Mouse (Mus musculus) monocyte, adult 2 months (primary cell): ENCODE measurements at regions not wholly inside any gene's neighbourhood (a gene's known extent, or its start where the extent isn't known, plus 50 kb on each side); places are given as distances from the start of the nearest gene placed in this dataset.

Experiments
- DNase-seq, 2 experiments: peaks; one replicate each; pipeline ENCODE4 v3.0.0; 2022; ENCODE audit warnings: low spot score in 2 of 2, low read depth in 1 of 2

DNA sequence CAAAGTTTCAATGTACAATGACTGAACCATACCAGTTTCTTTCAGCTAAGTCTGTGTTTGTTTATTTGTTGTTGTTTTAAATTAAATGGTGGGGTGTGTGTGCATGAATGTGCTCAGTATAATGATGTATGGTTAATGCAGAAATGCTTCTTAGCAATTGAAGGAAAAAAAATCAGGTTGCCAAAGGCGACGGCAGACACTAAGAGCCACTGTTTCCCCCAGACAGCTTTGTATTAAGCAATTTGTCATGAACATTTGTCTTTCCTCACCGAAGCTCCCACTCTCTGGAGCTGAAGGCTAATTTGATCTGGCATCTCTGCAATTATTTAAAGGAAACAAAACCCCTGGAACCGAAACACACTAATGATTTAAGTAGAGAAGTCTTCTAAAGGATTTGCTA is 360.7 kb downstream of the Bckdhb start:
- DNase-seq: no peak

DNA sequence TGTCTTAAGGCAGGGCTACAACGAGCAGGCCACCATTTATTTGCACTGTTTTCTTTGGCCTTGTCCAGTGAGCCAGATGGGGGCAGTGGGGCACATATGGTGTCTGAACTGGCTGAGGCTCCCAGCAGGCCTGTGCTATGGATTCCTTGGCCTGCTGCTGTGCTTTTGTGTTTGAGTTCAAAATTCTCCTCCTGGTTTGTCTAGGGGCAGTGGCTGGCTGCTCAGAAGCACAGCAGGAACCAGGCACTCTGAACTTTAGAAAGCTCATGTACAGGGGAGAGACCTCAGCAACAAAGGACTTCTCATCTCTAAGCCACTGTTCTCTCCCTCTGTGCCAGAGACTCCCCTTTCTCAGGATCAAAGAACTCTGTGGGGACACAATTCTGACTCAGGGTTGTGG is 370.9 kb downstream of the Bckdhb start:
- DNase-seq: no peak

DNA sequence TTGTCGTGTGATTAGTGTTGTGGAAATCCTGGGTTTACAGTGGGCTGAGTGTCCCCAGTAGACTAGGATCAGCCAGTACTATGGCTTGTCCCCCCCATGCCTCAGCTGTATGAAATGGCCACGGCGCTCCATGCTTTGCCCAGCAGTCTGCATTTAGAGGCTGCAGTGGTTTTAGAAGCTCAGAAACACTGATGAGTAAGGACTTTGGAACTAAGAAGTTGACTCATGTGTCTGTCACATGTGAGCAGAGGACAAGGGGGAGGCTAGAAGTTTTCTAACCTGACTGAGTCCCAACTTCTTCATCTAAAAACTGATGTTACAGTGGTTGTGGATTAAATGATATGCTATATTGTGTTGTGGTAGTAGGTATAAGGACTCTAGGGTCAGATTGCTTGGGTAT is 371.5 kb downstream of the Bckdhb start:
- no peak for DNase-seq

DNA sequence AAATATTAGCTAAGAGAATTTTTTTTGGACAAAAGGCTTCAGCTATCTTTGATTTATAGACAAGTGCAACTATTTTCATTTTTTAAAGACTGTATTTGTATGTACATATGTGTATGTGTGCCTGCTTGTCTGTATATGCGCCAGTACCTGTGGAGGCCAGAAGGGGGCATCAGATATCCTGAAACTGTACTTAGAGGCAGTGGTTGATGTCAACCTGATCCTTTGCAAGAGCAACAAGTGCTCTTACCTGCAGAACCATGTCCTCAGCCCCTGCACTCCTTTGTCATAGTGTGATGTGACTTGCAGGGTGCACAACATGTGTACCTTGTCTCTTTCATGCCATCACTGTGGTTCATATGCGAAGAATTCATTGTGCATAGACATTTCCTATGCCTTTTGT is 379.5 kb downstream of the Bckdhb start:
- no peak for DNase-seq

DNA sequence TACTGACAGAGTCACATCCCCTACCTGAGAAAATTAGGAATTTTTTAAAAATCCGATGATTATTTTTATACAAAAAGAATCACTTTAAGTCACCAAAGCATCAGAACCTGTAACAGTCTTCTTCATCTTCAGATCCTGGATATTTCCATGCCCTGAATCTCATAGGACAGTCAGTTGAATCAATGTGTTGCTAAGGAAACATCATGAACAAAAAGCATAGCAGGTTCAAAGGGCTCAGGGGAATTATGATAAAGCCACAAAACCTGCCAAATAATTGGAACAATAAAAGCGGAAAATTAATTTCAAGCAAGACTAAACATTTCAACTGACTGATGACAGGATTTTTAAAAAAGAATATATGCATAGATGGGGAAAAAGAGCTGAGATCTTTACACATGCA is 393.9 kb downstream of the Bckdhb start:
- DNase-seq: no peak

DNA sequence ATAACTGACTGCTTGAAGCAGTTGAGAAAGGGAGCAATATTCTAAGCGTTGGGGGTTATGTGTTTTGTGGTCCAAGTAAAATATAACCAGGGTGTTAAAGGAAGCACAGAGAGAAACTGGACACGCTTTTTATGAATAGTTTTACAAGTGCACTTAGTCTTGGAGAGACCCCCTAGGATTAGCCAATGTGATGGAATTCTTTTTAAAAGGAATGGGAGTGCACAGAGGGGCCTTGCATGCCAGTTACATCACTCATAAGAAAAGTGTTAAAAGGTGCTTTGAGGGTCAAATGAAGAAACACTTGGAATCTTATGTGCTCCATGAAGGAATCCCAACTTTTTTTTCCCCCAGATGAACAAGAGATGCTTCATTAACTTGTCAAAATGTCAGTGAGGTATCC is 394.4 kb downstream of the Bckdhb start:
- DNase-seq: no peak

DNA sequence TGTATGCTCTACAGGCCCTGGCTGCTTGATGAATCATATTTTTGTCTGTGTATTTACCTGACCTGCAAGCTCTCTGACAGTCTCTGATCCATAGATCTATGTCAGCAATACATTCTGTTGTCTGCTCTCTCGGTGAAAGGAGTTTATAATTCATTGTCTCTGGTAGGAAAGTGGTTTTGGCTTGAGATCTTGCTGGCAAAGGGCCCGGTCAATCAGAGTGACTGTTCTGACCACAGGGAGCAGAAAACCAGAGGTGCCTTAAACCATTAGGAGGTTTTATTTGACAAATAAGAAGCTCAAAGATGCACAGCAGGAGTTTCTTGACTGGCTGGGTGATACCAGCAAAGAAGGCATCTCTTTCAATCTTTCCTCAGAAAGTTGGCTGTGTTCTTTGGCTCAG is 398.2 kb downstream of the Bckdhb start:
- no peak for DNase-seq

DNA sequence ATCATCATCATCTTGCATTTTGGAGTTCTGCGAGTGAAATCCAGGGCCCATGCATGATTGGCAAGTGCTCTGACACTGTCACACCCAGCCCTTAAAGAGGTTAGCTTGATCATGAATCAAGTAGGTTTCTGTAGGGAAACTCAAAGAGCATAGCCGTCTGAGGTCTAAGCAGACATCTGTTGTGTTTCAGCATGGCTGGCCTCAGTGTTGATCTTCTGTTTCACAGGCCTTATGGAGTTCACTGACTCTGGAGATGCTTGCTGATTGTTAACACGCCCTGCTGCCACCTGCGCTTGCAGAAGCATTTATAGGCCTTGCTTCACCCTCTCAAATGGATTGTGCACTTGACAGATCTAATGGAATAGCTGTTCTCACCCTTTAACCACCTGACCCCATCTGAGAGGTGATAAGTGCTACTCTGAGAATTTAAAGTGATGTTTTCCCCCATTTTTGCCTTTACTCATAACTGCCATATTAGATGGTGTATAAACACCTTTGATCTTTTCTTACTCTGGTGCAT is 406.2 kb downstream of the Bckdhb start:
- DNase-seq: no peak

DNA sequence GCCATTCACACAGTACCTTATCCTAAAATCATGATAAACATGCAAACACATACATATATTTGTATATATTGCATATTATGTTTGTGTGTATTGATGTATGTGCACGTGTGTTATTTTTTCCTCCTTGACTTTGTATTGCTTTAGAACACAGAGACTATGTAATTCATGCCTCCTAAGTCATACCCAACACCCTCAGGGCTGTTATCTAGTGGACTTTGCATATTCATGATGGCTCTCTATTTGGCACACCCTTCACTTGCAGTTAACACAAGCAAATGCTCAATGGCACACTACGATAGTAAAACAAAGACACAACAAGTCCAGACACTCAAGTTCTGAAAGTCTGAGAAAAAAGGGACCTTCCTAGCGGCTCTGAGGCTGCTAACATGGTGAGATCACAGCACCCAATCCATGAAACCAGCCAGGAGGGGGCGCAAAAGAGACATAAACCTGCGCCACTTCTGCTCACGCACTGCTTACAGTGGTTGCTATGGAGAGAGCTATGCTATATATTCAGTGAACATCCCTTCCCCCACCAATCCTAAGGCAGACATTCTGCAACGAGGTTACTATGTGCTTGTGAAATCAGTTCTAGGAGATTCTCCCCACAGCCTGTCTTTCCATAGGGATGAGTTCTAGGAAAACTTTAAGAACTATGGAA is 418.6 kb downstream of the Bckdhb start:
- peak; percentile 14 to 19 for DNase-seq

DNA sequence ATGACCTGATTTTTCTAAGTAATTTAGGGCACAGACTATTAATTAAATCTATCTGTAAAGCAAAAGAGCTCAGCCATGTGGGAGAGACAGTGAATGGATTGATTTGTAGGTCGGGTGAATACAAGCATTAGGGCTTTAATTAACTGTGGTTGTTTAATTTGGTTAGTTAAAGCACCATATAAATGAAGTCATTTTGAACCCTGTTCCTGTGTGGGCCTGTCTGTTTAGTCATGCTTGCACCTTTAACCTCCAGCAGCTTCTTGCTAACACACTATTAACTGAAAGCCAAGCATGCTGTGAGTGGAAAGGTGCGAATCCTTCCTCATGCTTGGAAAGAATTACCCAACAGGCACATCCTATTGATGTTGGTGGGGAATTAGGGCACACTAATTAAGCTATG is 425.3 kb downstream of the Bckdhb start:
- no peak for DNase-seq

DNA sequence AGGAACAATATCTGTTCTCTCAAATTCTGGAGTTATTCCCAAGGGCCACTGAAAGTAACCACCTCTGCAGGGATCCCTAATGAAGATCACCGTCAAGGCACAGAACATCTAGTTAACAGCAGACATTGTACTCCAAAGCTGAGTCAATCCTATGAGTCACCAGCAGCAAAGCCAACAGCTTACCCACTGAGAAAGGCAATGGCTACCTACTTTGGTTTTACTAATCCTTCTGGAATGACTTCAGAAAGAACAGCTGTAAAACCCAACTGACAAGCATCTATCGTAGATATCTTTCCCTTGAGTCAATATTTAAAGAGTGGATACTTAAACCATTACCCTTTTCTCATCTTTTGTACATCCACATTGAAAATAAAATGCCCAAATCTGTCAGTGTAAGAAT is 429.5 kb downstream of the Bckdhb start:
- no peak for DNase-seq

DNA sequence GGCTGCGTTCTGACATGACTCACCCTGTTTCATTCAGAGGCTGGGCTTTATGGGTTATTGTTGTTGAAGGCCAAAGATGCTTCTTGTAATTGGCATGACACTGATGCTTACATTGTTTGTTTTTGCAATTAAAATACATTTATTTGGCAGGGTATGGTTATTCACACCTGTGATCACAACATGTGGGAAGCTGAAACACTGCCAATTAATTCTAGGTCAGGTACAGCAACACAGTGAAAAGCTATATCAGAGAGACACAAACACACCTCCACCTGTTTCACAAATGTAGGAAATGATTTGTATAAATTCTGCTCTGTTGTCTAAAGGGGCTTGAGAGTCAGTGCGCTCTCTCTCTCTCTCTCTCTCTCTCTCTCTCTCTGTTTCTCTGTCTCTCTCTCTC is 431.2 kb downstream of the Bckdhb start:
- DNase-seq: no peak

DNA sequence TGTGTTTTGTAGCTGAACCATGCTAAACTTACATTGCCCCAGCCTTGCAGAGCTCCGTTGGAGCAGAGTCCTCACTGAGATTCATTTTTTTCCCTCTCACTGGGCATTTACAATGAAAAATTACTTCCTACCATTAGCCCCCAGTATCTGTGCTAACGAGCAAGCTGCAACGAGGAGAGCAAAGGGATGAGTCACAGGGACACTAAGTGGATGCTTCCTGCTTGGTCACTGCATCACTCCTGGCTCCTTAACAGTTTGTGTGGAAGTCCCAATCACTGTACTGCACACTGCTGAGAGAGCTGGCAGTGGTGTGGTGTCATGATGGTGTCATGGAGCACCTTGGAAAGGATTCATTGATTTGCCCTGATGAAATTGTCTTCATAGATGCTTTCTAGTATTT is 434.9 kb downstream of the Bckdhb start:
- no peak for DNase-seq

DNA sequence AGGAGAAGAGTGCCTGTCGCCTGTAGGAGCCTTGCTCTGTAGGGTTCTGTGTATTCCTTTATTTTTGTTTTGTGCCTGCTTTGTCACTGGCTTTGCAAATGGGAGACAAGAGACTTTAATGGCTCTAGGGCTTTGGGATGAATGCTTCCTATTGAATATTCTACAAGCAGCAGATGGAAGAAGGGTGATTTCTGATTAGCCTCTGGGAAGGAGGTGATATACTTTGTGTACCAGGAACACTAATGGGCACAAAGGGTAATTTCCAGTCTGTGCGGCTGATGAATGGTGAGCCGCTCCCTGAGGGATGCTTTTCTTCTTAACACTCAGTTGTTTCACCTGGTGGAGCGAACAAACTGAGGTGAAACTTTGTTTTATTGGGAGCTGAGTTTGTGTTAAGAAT is 435.5 kb downstream of the Bckdhb start:
- DNase-seq: no peak

DNA sequence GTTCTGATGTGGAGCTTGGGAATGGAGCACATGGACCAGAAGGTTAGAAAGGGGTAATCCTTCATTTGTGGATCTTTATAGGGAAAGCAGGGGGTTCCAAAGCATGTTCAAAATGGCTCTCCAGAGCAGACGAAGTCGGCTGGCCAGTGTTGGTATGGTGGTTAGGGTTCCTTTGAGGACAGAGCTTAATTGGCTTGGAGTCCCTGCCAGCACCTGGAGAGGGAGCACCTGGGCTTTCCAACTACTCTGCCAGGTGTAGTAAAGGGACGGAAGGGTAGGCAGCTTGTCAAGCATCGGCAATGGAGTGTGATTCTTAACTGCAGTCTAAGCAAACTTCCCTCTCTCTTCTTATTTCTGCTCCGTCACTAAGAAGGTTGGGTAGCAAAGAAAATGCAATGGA is 438.5 kb downstream of the Bckdhb start:
- DNase-seq: no peak

DNA sequence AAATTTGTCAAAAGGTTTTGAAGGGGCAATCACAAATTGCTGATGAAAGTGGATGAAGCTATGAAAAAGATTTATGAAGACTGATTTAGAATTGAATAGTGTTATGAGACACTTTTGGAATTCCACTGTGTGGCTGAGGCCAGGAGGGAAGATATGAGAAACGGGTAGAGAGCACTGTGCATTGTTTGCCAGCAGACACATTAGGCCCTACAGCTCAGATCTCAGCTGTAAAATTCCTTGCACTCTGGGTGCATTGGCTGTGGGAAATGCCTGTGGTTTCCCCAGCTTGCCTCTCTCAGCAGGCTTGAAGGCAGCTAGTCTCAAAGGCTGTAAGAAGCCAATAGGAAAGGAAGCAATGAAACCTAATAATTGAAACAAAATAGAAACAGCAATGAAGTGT is 444.3 kb downstream of the Bckdhb start:
- no peak for DNase-seq

DNA sequence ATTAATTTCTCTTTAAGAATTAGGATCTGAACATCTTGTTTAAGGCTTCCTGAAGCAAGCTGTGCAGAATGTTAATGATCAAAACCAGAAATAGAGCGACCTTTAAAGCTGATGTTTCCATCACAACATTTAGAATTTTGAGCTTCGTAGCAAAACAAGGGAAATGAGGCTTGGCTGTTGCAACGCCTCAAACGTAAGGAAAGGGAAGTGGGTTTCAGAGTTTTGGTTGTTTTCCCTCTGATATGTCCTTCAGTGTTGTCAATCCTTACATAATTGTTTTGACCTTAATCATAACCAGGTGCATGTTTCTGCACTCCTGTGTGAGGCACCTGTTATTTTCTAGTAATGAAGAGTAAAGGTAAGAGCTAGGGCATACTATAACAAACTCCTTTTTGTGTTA is 445.3 kb downstream of the Bckdhb start:
- DNase-seq: no peak

DNA sequence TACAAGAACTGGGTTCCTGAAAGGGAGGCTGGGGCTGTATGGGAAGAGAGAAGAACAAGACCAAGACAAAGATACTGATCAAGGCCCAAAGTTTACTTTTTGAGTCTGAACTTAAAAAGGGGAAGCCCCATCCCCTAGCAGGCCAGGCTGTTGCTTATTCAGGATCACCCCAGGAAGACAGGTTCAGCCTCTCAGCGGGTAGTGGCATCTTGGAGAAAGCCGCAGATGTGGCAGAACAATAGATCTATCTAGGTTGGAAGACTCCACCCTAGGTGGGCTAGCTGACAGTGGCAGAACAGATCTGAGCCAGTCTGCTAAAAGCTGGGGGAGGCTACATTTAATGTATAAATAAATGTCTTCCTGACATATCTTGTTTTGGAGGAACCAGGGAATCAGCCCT is 450.8 kb downstream of the Bckdhb start:
- DNase-seq: no peak

DNA sequence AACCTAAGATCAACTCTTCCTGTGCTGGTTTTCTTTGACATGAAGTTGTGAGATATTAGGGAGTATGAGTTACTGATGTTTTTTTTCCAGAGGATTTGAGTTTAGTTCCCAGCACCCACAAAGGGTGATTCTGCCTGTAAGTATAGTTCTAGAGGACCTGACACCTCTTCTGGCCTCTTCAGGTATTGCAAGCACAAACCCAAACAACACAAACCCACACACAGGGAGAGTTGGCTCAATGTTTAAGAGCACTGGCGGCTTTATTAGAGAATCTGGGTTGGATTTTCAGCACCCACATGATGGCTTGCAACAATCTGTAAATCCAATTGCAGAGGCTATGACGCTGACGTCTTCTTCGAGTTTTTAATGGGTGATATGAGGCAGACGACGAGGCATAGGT is 451.7 kb downstream of the Bckdhb start:
- no peak for DNase-seq

DNA sequence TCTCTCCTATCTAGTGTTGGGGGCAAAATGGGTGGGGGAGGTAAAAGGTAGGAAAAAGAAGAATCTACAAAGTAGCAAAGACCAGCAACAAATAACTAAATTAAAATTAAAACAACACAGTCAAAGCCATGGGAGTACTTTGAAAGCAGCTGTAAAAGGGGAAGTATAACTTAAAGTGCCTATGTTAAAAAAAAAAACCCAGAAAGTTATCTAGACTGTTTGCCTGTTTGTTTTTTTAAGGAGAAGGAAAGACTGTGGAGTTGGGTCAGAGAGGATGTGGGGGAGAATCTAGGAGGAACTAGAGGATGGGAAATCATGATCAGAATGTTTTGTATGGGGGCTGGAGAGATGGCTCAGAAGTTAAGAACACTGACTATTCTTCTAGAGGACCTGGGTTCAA is 457.0 kb downstream of the Bckdhb start:
- DNase-seq: no peak

DNA sequence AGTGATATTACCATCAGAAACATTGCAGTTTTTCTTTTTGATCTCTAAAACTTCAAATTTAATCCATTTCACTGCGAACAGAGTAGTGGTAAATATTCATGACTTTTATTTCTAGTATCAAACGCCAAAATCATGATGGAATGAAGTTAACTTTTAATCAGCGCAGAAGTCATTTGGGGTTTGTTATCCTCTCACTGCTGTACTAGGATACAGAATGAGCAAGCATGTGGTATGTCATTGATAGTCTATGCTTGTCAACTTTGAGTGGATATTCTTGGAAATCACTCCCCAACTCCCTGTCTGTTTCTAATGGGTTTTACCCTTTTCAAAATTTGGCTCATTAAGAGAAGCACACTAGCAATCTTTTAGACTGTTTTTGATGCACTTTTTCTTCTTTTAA is 464.9 kb downstream of the Bckdhb start:
- DNase-seq: no peak

DNA sequence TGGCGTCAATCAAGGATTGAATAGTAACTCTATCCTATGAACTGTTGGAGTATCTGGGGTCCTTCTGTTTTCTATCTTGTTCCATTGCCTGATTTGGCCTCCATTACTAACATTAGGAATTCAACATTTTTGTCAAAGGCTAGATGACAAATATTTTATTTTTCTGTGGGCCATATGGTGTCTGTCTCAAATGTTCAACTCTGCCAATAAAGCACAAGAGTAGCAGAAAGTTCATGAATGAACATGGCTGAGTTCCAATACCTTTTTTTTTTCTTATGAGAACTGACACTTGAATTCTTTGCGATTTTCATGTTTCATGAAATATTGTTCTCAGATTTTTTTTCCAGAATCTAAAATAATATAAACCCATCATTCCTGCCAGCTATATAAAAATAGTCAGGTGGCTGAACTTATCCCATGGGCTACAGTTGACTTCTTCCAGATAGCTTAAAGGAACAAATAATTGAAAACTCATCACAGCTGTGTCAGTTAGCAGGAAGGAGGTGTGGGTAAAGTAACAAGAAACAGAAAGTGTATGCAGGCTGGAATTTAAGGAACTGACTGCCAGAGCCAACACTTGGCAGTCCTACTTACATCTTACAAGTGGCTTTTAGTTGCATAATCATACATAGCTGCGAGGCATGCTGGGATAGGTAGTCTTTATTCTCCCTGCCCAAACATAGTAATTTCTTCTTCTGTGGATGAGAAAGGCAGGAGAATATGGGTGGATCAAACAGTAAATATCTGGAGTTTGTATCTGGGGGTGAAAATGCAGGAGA is 469.8 kb downstream of the Bckdhb start:
- DNase-seq: no peak

DNA sequence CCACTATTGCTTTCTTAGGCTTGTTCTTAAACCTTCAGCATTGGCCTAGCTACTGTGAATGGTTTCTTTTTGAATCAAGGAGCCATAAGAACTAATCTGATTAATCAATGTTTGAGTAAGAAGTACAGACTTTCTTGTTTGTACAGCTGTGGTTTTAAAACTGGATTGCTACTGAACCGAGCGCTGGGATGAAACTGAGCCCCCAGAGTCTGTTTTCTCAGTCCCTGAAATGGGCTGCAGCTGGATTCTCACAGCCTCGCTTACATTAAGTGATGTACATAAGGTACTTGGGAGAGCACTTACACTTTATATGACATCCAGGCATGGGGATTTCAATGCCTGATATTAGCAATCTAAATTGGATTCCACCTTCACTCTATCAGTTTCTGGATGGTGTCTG is 474.5 kb downstream of the Bckdhb start:
- DNase-seq: no peak
